Mouse (Mus musculus) kidney, postnatal 0 days (tissue): ENCODE results near the gene Smtn. TPM values are rescaled to one million over a fixed set of nuclear protein-coding genes. Genes with fewer than 3 reads are reported as not detected.

Experiments used
- ATAC-seq: fragments of 200-750 bp; cut with Nextera tagmentation; replicated peaks from 2 replicates; pipeline ENCODE4 v1.8.0; 2017; ENCODE audit warnings: low read depth, moderate number of reproducible peaks, moderate TSS enrichment, moderate library complexity; ENCODE audit not compliant: low FRiP score
- DNase-seq: peaks from one replicate; pipeline ENCODE4 v3.0.0-alpha.2; 2016; ENCODE audit warnings: low spot score
- H3K27ac ChIP-seq: fragments of 300-500 bp; sonication (generic); 2 replicates; pipeline ENCODE4 v1.5.1; 2014; ENCODE audit warnings: mild to moderate bottlenecking
- H3K27me3 ChIP-seq: fragments of 300-500 bp; sonication (generic); 2 replicates; pipeline ENCODE4 v1.6.1; 2014; ENCODE audit warnings: low read length, mixed read lengths; ENCODE audit not compliant: insufficient read depth
- H3K36me3 ChIP-seq: fragments of 300-500 bp; sonication (generic); 2 replicates; pipeline ENCODE4 v1.6.1; 2014; ENCODE audit warnings: low read length, mixed read lengths; ENCODE audit not compliant: insufficient read depth
- H3K4me1 ChIP-seq: fragments of 300-500 bp; sonication (generic); replicated peaks from 2 replicates; pipeline ENCODE4 v1.6.1; 2014; ENCODE audit warnings: antibody characterized with exemption, low read length, mixed read lengths; ENCODE audit not compliant: insufficient read depth
- H3K4me2 ChIP-seq: fragments of 300-500 bp; sonication (generic); 2 replicates; pipeline ENCODE4 v1.6.1; 2014; ENCODE audit warnings: mild to moderate bottlenecking, low read length, moderate library complexity, mixed read lengths
- H3K4me3 ChIP-seq: fragments of 300-500 bp; sonication (generic); replicated peaks from 2 replicates; pipeline ENCODE4 v1.5.1; 2014; ENCODE audit warnings: low read depth, low read length
- H3K9ac ChIP-seq: fragments of 300-500 bp; sonication (generic); 2 replicates; pipeline ENCODE4 v1.6.1; 2014; ENCODE audit warnings: low read depth, low read length
- H3K9me3 ChIP-seq: fragments of 300-500 bp; sonication (generic); replicated peaks from 2 replicates; pipeline ENCODE4 v1.6.1; 2016; ENCODE audit warnings: low read length, inconsistent platforms, mixed read lengths
- CTCF ChIP-seq: IDR thresholded peaks from 2 replicates; pipeline ENCODE4 v1.5.1; 2016; ENCODE audit warnings: antibody characterized with exemption, low read depth, mild to moderate bottlenecking, moderate library complexity
- WGBS: fragments of 180-500 bp; shearing (Covaris S2); extraction: QIAGEN DNeasy Blood & Tissue Kit; methylation state at CpG from one replicate; pipeline ENCODE4 v1.1.7; 2014; 5-methylcytosine and 5-hydroxymethylcytosine counted together
- polyA plus RNA-seq: library from polyadenylated mRNA; unstranded; fragments of >200 nt; fragmentation: Nextera tagmentation; extraction: Ambion mirVana; gene quantifications from 2 replicates; pipeline ENCODE4 v1.2.1, GENCODE M21; 2015

Gene Smtn
- polyA plus RNA-seq, 1 experiment from 2014 or later, result 86.4 TPM

DNA sequence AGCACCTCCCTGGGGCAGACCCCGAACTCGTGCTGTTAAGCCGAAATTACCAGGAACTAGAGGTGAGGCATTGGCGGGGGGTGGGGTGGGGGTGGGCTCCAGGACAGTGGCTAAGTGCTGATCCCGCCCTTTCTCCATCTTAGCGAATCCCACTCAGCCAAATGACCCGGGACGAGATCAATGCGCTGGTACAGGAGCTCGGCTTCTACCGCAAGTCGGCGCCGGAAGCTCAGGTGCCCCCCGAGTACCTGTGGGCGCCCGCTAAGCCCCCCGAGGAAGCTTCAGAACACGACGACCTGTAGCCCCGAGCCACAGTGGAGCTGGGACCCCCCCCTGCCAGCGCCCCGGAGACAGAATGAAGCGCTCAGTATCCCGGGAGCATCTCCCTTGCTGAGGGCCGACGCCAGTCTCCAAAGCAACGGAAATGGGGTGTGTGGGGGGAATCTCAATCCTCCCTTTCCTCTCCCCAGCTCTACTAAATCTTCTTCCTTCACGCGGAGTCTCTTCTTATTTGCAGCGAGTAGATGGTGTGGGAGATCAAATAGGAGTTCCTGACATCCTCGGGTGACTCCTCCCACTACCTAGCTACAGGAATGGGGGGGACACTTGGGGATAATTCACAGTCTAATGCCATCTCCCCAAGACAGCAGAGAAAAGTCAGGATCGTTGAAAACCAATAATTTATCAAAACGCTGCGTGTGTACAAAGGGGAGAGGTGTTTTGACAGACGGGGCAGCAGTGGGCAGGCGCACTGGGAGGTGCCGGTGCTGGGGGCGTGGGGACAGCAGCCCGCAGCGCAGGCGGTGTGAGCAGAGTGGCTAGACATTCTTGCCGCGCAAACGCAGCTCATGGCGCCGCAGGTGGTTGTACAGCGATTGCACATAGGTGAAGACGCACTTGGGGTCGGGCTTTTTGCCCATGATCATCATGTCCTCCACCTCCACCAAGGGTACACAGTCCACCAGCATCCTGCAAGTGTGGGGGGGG, 23.3 kb downstream of the Smtn start:
- Histone ChIP-seq H3K36me3 (peaks cover 29% of the 10 kb centered on the region), H3K9ac (peak overlapping the region; percentile 49), H3K4me2 (peak overlapping the region; percentile 70), H3K4me1 (peaks cover 16% of the 10 kb centered on the region), H3K4me3 (peak overlapping the region; percentile 30), H3K9me3 (no peaks in the 10 kb centered on the region), H3K27ac (no peak overlapping the region), H3K27me3 (no peaks in the 10 kb centered on the region)
- DNase-seq (peak; percentile 73), ATAC-seq (peak; percentile 29)
- 1% methylated on average over 50 of the region's 50 CpGs for WGBS
- TF ChIP-seq CTCF, result no peak; the same call in 1 of the 2 replicates

DNA sequence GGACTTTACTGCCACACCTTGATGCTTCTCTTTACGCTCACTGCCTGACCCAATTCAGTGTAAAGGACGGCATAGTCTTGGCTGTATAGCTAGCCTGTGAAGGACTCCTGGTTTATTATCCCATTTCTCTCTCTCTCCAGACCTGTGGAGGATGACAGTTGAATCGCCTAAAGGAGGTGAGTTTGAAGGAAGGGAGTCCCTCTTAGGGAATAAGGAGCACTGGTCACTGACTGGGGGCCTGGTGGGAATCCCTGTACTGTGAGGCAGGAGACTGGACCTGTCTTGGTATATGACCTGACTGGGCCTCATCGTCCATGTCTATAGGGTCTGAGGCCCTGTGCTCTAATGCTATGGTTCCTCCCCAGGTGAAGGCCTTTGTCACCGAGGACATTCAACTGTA, 24.3 kb downstream of the Smtn start:
- Histone ChIP-seq H3K36me3 (peaks cover 19% of the 10 kb centered on the region; the same call in 1 of the 2 replicates), H3K27me3 (no peaks in the 10 kb centered on the region), H3K4me1 (peaks cover 16% of the 10 kb centered on the region), H3K4me2 (peak overlapping the region; percentile 61), H3K9me3 (no peaks in the 10 kb centered on the region), H3K4me3 (no peak overlapping the region), H3K27ac (no peak overlapping the region), H3K9ac (no peak overlapping the region)
- WGBS, result 76% methylated on average over 5 of the region's 5 CpGs
- no peak for TF ChIP-seq CTCF
- DNase-seq (no peak), ATAC-seq (no peak)

- H3K9me3 ChIP-seq, result no peaks in the 10 kb centered on the region
- WGBS, result 69% methylated on average over 4 of the region's 4 CpGs
- peak overlapping the region; percentile 61 for H3K4me2 ChIP-seq
- DNase-seq, result no peak
- TF ChIP-seq CTCF, result no peak
- peaks cover 16% of the 10 kb centered on the region for H3K4me1 ChIP-seq
- no peak overlapping the region for H3K27ac ChIP-seq
- H3K27me3 ChIP-seq, result no peaks in the 10 kb centered on the region
- peak overlapping the region; percentile 41 for H3K4me3 ChIP-seq
- H3K36me3 ChIP-seq, result peaks cover 14% of the 10 kb centered on the region; the same call in 1 of the 2 replicates
- ATAC-seq, result no peak
- no peak overlapping the region for H3K9ac ChIP-seq
These were observed 24.8 kb downstream of the Smtn start for GRCm38 (mm10) chr11:3515637-3516036.

GRCm38 (mm10) chr11:3515216-3515615, 25.2 kb downstream of the Smtn start:
- Histone ChIP-seq H3K9ac (peak overlapping the region; percentile 59), H3K36me3 (peaks cover 10% of the 10 kb centered on the region; the same call in 1 of the 2 replicates), H3K9me3 (no peaks in the 10 kb centered on the region), H3K27me3 (no peaks in the 10 kb centered on the region), H3K4me3 (peak overlapping the region; percentile 41), H3K27ac (0 out of 2 replicates have a peak overlapping the region, but pooled peaks have one; percentile 5), H3K4me1 (peaks cover 16% of the 10 kb centered on the region), H3K4me2 (peak overlapping the region; percentile 61)
- DNase-seq (no peak), ATAC-seq (no peak)
- 12% methylated on average over 4 of the region's 4 CpGs for WGBS
- TF ChIP-seq CTCF, result no peak

DNA sequence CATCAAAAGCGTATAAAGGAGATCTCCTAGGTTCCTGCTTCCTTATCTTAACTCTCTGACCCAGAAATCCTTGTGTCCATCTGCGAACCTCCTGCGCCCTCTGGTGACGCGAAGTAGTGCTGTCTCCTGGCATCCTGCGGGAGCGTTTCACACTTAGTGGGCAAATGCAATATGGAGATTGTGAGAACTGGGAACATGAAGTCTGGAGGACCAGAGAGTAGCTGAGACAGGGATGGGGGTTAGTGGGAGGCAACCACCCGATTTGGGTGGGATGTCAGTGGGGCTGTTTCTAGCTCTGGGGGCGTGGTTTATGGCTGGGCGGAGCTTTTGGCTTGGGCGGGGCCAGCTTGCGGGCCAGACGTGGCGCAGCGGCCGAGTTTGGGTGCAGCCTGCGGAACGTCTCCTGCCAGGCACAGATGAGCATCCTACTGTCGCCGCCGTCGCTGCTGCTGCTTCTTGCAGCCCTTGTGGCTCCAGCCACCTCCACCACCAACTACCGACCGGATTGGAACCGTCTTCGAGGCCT, 25.8 kb downstream of the Smtn start, which contains the start of gene Selenom:
Gene Selenom, plus strand, starts transcription at position 156 of the 526 bp plus-strand sequence.
- H3K27me3 ChIP-seq, result no peaks in the 10 kb centered on the region
- peak; percentile 96 for DNase-seq
- TF ChIP-seq CTCF, result peak; percentile 99
- H3K4me3 ChIP-seq, result peak within 1 kb of the TSS; percentile 41
- peak; percentile 58 for ATAC-seq
- peak within 1 kb of the TSS; percentile 61 for H3K4me2 ChIP-seq
- peaks cover 16% of the 10 kb centered on the region for H3K4me1 ChIP-seq
- H3K27ac ChIP-seq, result 0 out of 2 replicates have a peak within 1 kb of the TSS, but pooled peaks have one; percentile 5
- H3K9ac ChIP-seq, result peak within 1 kb of the TSS; percentile 59
- H3K36me3 ChIP-seq, result 0 out of 2 replicates have a peak, but pooled peaks cover 4% of the 10 kb centered on the region
- under 1% methylated on average over 26 of the region's 26 CpGs for WGBS
- H3K9me3 ChIP-seq, result no peaks in the 10 kb centered on the region

DNA sequence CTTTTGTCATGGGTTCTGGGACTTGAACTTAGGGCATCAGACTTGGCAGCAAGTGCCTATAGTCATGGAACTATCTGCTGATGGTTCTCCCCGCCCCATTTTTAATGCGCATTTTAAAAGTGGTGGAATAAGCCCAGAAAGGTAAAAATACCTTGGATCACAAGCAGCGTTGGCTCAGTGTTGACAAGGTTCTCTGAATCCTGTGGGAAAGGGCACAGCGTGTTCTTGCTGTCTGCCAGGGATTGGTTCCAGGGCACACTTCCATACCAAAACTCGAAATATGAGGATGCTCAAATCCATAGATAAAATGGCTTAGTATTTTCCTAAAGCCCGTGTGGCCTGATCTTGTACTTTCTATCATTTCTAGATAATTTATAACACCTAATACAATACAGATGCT, 27.1 kb downstream of the Smtn start:
- no peak overlapping the region for H3K4me3 ChIP-seq
- no peak for TF ChIP-seq CTCF
- 87% methylated on average over 6 of the region's 6 CpGs for WGBS
- H3K36me3 ChIP-seq, result no peaks in the 10 kb centered on the region
- peaks cover 16% of the 10 kb centered on the region for H3K4me1 ChIP-seq
- no peak overlapping the region for H3K4me2 ChIP-seq
- H3K9ac ChIP-seq, result no peak overlapping the region
- no peaks in the 10 kb centered on the region for H3K9me3 ChIP-seq
- ATAC-seq, result no peak
- H3K27me3 ChIP-seq, result no peaks in the 10 kb centered on the region
- no peak for DNase-seq
- H3K27ac ChIP-seq, result no peak overlapping the region
